ENCODE assay signal across 15 mouse cellular contexts in the genomic region with DNA sequence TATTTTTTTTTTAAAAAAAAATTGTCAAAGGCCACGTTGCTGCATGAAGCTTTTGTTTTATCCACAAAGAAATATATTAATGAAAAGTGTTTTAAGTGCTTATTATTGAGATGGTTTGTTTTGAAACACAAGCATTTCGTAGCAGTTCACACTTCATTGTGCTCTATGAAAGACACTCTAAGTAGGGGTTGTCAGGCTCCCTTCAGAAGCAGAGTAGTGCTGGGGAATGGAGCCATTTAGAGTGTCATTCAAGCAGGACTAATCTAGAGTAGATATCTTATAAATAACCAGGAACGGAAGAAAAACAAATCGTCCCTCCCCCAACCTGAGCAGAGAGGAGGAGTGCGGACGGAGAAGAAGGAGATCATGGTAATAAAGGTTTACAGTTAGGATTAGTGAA.
"Had no signal": no experiment of that assay in that cellular context is flagged by ENCODE, and none has a peak within 500 bp of the region (broad histone marks: within the 10 kb centered on the region; RNA-seq: fewer than 3 reads in every experiment).

No protein-coding gene starts in this region.

- H3K4me1 ChIP-seq: limb, embryonic 15.5 days; liver, embryonic 12.5 days had no signal

- H3K27me3 ChIP-seq: kidney, embryonic 15.5 days; limb, embryonic 15.5 days; liver, embryonic 12.5 days; neural tube, embryonic 13.5 days had no signal

- H3K9me3 ChIP-seq: kidney, embryonic 15.5 days; limb, embryonic 15.5 days; liver, embryonic 12.5 days; neural tube, embryonic 13.5 days had no signal

- H3K36me3 ChIP-seq: kidney, embryonic 15.5 days; limb, embryonic 15.5 days; liver, embryonic 12.5 days; neural tube, embryonic 13.5 days had no signal

- H3K27ac ChIP-seq: kidney, embryonic 15.5 days; left cerebral cortex, adult 2 months; limb, embryonic 15.5 days; liver, embryonic 12.5 days; neural tube, embryonic 13.5 days had no signal

- H3K4me2 ChIP-seq: kidney, embryonic 15.5 days; limb, embryonic 15.5 days; liver, embryonic 12.5 days; lung, embryonic 14.5 days; midbrain, embryonic 11.5 days; neural tube, embryonic 13.5 days had no signal

- H3K4me3 ChIP-seq: kidney, embryonic 15.5 days; left cerebral cortex, adult 2 months; limb, embryonic 15.5 days; liver, embryonic 12.5 days; neural tube, embryonic 13.5 days had no signal

- H3K9ac ChIP-seq: kidney, embryonic 15.5 days; limb, embryonic 15.5 days; liver, embryonic 12.5 days; lung, embryonic 14.5 days; neural tube, embryonic 13.5 days had no signal

- DNase-seq: kidney, postnatal 14 days; lung, embryonic 14.5 days; lung, postnatal 10 days; lung, postnatal 4 days; retina, postnatal 1 day; right cerebral cortex, postnatal 4 days; spleen, adult 18-20 months; thymus, postnatal 36 days had no signal

- ATAC-seq: liver, embryonic 12.5 days; midbrain, embryonic 16.5 days had no signal
